Mouse (Mus musculus): ENCODE measurements around the gene 6430531B16Rik. TPM values are rescaled to one million over a fixed set of nuclear protein-coding genes. Genes with fewer than 3 reads are reported as not detected.

6430531B16Rik gene
- total RNA-seq (2021): not detected
- long read RNA-seq, experiment 1: 0 reads
- long read RNA-seq, experiment 2: 0 reads

DNA sequence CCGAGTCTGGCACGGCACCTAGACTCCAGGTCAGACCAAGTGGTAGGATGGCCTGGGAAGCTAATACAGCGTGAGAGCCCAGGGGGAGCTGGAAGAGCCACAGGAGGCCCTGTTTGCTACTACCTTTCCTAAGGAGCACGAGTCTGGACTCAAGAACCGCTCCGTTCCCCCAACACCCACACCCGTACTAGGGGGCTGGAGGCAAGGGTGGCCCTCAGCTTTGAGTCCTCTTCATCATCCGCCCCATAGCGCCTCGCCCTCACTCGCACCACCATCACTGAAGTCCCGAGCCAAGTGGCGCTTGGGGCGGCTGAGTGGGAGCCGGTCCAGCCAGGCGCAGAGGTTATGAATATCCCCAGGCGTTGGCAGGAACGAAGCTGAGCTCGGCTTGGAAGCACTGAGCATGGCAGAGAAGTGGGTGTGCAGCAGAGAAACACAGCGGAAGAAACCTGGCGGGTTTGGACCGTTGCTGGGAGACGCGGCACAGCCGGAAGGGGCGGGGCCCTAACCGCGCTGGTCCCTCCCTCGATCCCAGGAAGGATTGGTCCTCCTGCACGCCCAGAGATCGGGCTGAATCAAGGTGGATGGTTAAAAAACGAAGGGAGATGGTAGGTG, at the start of gene 6430531B16Rik:
Gene 6430531B16Rik (minus strand): TSS at position 478 of the 615 bp plus-strand sequence.
- peak; percentile 81 to 82 for DNase-seq

GRCm38 (mm10) chr7:140011336-140011735, 32.8 kb upstream of the 6430531B16Rik start:
- DNase-seq: no peak

DNA sequence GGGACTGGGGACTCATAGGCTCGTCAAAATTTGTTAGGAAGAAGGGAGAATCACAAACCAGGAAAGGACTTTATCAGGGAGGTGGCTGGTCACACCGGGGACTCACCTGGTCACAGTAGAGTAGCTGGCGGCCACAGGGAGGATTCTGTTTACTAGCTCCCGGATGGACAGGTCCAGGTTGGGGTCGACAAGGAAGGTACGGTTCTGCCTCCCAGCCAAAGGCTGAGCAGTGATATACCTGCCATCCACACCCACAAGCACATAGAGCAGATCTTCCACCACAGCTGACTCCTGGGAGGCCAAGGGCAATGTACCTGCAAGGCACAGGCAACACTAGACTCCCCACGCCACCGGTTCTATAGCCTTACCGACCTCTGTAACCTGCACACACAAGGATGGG, 29.2 kb upstream of the 6430531B16Rik start:
- no peak for DNase-seq

DNA sequence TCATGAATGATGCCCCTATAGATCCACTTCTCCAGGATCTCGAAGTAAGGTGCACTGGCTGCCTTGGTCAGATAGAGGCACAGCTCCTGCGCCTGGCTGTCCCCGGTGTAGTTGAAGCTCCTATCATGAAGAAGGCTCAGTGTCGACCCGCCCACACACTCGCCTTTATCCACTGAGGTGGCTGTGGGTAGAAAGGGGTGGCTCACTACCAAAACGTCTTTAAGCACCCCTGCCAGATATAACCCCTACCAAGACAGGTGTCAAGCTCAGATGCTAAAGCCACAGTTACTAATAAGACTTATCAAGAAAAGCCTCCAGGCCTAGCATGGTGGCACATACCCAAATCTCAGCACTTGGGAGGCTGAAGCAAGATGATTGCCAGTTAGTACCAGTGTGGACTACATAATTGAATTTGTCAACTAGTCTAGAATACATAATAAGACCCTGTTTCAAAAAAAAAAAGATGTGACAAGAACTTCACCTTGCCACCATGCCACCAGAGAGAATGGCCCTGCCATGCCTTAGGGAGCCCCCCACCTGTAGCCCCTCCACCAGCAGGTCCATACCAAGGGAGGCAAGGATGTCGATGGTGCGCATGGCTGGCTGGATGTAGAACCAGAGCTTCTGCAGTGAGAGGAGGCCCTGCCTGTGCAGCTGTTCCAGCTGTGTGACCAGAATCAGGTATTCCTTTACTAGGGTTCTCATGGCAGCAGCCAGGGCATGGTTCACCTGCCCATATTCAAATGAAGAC, 28.5 kb upstream of the 6430531B16Rik start:
- no peak for DNase-seq

DNA sequence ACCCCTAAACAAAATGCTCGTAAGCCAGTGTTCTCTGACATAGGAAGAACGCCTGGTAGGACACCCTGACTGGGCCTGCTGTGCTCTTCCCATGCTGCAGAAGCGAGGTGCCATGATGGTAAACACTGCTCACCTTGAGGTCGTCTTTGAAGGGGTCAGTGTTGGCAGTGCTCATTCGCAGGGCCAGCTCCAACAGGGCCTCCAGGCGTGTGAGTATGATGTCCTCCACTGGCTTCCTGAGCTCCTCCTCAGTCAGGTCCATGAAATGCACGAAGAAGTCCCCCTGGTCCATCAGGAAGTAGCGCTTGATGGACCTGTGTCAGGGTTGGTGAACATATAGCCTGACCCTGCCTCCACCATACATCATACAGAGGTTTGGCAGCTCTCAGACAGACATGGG, 26.1 kb upstream of the 6430531B16Rik start:
- DNase-seq: no peak

GRCm38 (mm10) chr7:140001086-140001740, 22.7 kb upstream of the 6430531B16Rik start:
- DNase-seq: no peak

DNA sequence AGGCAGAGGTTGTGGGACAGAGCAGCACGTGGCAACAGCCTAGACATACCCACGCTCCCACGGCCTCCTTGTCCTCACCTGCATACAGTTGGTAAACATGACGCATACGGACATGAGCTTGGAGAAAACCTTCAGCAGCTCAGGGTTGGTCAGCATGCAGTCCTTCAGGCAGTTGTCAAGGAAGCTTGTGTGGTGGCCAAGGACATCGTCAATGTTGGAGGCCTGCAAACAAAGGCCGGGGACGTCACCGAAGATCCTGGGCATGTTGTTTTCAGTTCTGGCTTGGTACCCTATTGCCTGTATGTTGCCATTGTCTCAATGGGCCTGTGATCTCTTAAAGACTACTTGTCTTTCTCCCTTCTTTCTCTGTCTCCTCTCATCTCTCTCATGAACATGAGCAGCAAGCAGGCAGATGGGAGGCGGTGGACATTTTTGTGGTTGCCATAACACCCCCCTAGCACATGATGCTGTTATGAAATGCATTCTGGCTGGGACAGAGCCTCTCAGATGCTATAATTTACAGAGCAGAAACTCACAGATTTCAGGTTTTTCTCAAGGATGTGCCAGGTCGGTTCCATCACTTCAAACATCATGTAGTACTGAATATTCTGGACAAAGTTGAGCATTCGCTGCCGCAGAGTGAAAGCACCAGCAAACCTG, 20.3 kb upstream of the 6430531B16Rik start:
- DNase-seq: no peak

DNA sequence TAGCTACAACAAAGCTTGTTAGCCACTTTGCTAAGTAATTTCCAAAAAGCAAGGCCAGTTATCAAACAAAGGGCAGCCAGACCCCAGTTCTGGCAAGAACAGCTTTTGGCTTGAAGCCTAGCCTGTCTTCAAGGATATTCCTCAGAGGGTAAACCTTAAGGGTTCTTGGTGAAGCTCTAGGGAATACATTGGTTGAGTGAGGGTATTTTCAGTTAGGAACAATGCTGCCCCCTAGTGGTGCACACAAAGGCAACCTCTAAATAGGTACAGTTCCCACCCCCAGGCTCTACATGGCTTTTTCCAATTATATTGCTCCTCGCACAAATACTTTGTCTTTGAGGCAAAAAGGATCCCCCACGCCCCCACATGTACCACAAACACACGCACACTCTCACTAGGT, 16.1 kb upstream of the 6430531B16Rik start:
- peak; percentile 44 to 76 for DNase-seq

DNA sequence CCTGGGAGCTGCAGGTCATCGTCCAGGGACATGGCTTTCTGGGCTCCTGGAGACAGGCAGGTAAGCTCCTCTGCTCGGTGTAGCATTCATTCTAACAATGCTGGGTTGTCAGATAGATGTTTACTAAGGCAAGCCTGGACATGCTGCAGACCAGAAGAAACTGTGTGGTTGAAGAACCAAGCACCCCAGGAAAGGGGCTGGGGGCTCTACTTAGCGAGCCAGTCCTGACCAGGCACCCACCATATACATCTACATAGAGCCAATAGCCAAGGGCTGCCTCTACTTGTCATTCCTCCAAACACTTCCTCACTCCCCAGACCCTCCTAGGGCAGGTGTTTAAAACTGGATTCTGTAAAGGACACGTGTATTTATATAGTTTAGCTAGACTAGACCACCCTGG, 15.6 kb upstream of the 6430531B16Rik start:
- DNase-seq: no peak

DNA sequence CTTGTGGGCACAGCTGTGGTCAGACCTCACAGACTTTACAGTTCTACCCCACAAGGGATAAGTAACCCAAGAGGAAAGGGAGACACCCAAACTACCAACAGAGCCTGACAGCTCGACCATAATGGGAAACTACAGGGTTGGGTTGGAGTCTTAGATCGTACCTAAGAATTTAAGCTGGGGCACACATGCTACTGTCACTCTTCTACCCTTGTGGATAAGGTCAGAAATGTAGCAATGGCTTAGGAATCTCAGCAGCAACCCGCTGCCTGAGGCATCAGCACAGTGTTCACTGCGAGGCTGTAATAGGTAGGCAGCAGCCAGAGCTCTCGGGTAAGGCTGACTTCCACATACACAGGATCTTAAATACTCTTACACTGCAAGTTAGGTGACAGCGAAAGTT, 15.0 kb upstream of the 6430531B16Rik start:
- DNase-seq: no peak

- no peak for DNase-seq
Measured at GRCm38 (mm10) chr7:139992406-139992805, 13.9 kb upstream of the 6430531B16Rik start, which contains the start of gene Adam8. Adam8 (minus strand) TSS chr7:139992562.

GRCm38 (mm10) chr7:139990864-139991394, 12.4 kb upstream of the 6430531B16Rik start:
- DNase-seq: no peak

DNA sequence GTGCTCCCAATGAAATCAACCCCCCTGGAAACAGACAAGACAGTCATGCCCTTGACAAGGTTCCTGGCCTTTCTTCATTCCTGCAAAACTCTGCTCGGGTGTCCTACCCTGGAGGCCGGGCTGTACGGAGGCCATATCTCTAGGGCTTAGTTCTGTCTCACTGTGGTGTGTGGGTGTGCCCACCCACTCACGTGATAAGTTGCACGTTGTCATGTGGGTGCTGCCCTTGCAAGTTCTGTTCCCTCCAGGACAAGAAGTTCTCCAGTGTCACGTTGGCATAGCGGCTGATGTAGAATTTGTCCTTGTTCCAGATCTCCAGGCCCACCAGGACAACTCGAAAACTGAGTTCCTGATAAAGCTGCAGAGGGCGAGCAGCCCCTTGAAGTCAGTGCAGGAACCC, 9.7 kb upstream of the 6430531B16Rik start:
- no peak for DNase-seq

DNA sequence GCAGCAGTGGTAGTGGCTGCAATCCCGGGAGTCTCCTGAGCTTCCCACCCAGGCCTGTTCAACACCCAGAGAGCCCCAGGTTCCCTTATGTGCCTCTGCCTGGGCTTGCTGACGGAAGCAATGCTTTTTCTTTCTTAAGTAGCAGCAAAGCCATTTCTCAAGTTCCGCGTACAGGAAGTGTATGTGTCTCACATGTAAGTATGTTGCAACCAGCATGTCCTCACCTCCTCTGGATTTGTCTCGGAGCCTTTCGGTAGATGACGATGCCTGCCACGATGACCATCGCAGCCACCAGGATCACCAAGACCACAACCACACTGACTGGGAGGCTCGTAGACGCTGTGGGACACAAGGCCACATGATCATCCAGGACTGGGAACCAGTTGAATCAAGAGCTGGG, 6.0 kb upstream of the 6430531B16Rik start:
- no peak for DNase-seq

DNA sequence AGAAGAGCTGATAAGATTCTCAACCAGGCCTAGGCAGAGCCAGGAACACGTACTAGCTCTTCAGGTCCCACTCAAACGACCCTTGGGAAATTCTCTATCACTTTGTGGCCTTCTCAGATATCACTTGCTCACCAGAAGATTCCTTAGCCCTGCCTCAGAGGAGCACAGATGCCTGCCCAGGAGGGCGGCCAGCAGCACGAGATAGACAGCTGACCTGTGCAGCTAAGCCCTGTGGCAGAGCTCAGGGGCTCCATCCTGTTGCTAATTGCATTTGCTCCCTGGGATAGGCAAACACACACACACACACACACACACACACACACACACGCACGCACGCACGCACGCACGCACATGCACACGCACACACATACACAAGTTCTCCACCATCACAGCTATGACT, 3.5 kb upstream of the 6430531B16Rik start:
- no peak for DNase-seq

GRCm38 (mm10) chr7:139980778-139981177, 2.2 kb upstream of the 6430531B16Rik start:
- no peak for DNase-seq

DNA sequence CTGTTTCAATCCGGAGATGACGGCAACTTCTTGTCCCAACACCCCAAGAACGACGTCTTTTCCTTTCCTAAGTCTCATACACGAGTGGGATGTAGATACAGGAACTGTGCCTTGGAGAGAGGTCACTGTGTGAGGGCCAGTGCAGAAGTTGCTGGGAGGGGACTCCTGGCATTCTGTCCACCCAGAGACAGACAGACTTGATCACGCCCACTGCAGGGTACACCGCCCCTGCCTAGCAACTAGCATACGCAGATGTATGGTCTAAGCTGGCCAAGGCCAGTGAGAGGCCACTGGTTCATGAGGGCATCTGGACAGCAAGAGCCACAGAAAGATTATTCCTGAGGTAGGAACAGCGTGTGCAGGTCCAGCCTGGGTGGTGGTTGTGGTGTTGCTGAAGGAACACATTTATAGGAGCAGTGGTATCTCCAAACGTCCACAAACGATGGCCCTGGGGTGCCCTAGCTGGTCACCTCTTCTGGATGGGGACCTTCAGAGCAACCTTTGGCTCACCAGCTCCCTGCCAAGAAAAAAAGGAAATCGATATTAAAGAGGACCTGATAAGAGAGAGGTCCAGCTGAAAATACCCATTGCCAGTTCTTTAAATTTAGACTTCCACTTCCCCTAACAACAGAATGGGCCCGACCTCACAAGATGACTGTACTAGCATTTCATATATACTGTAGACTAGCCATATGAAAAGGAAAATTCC, 610 bp upstream of the 6430531B16Rik start:
- peak in 1 of 2 experiments; percentile 24 for DNase-seq

DNA sequence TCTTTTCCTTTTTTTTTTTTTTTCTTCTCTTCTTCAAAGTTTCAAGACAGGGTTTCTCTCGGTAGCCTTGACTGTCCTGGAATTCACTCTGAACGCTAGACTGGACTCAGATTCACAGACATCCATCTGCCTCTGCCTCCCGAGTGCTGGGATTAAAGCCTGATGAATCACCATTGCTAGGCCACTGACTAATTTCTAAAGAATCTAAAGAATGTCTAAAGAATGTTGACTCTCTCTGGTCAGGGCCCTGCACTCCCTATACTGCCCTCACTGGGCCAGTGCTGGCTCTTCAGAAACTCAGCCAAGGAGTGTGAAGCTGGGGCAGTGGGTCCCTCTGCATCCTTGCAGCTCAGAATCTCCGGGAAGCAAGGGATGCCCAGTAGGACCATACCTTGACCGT, 3.1 kb downstream of the 6430531B16Rik start:
- no peak for DNase-seq

- peak in 1 of 2 experiments; percentile 34 for DNase-seq
Measured at GRCm38 (mm10) chr7:139974307-139974706, 4.2 kb downstream of the 6430531B16Rik start.

DNA sequence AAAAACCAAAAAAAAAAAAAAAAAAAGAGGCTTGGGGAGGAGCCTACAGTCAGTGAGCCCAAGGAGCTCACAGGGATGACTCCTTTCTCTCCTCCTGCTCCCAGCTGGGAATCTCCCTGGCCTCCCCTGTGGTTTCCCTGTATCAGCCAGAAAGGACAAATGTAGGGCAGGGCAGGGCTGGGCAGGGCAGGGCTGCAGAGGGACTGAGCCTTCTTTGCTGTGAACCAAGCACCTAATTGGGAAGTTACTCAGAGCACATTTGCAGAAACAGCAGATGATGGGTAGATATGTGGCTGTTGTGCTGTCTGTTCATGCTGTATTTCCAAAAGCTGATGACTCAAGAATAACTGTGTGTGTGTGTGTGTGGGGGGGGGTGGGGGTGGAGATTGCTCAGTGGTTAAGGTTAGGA, 5.6 kb downstream of the 6430531B16Rik start:
- no peak for DNase-seq

DNA sequence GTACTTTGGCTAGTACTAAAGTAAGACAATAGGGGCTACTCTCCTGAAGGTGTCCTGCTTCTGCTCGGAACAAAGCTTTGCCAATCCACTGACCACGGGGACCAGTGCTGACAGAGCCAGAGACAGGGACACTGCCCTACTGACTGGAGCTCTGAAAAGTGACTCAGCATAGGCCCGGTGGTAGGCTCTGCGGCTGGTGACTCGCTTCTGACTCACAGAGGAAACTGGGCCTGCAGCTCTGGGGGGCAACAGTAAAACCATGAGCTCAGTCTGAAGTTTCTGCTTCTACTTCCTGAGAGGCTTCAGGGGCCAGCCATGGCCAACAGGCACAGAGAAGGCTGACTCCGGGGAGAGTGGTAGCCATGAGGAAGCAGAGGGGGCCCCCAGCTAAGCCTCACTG, 7.1 kb downstream of the 6430531B16Rik start:
- DNase-seq: no peak

GRCm38 (mm10) chr7:139970979-139971378, 7.6 kb downstream of the 6430531B16Rik start:
- DNase-seq: no peak

Measured in heart, adult 18-20 months (tissue).